Mouse (Mus musculus) stomach, postnatal 0 days (tissue): ENCODE results near the gene Fbxo31. TPM values are rescaled to one million over a fixed set of nuclear protein-coding genes. Genes with fewer than 3 reads are reported as not detected.

ENCODE experiments used
- ATAC-seq: fragments of 200-750 bp; cut with Nextera tagmentation; 2 replicates; pipeline ENCODE4 v1.8.0; 2017; ENCODE audit not compliant: low FRiP score, low TSS enrichment
- DNase-seq: peaks from one replicate; pipeline ENCODE4 v3.0.0-alpha.2; 2016; ENCODE audit warnings: low spot score
- H3K27ac ChIP-seq: fragments of 300-500 bp; sonication (generic); replicated peaks from 2 replicates; pipeline ENCODE4 v1.5.1; 2014; ENCODE audit warnings: mild to moderate bottlenecking, control low read depth
- H3K27me3 ChIP-seq: fragments of 300-500 bp; sonication (generic); 2 replicates; pipeline ENCODE4 v1.6.1; 2014; ENCODE audit warnings: low read length; ENCODE audit not compliant: control insufficient read depth, insufficient read depth
- H3K36me3 ChIP-seq: fragments of 300-500 bp; sonication (generic); 2 replicates; pipeline ENCODE4 v1.6.1; 2014; ENCODE audit warnings: low read length, mixed read lengths; ENCODE audit not compliant: control insufficient read depth, insufficient read depth
- H3K4me1 ChIP-seq: fragments of 300-500 bp; sonication (generic); replicated peaks from 2 replicates; pipeline ENCODE4 v1.6.1; 2014; ENCODE audit warnings: antibody characterized with exemption; ENCODE audit not compliant: control insufficient read depth, insufficient read depth
- H3K4me2 ChIP-seq: fragments of 300-500 bp; sonication (generic); replicated peaks from 2 replicates; pipeline ENCODE4 v1.6.1; 2014; ENCODE audit warnings: low read depth, mild to moderate bottlenecking, control low read depth, moderate library complexity
- H3K4me3 ChIP-seq: fragments of 300-500 bp; sonication (generic); 2 replicates; pipeline ENCODE4 v1.5.1; 2014; ENCODE audit warnings: low read depth, low read length, control low read depth
- H3K9ac ChIP-seq: fragments of 300-500 bp; sonication (generic); 2 replicates; pipeline ENCODE4 v1.6.1; 2014; ENCODE audit warnings: mild to moderate bottlenecking, low read length, control low read depth, mixed read lengths
- H3K9me3 ChIP-seq: fragments of 300-500 bp; sonication (generic); 2 replicates; pipeline ENCODE4 v1.6.1; 2016; ENCODE audit warnings: low read length; ENCODE audit not compliant: control insufficient read depth
- CTCF ChIP-seq: IDR thresholded peaks from 2 replicates; pipeline ENCODE4 v1.5.1; 2016; ENCODE audit warnings: antibody characterized with exemption, low read depth, mild to moderate bottlenecking, moderate library complexity
- EP300 ChIP-seq: optimal IDR thresholded peaks from 2 replicates; pipeline ENCODE3; 2016; ENCODE audit warnings: antibody characterized with exemption
- WGBS: fragments of 180-500 bp; shearing (Covaris S2); extraction: QIAGEN DNeasy Blood & Tissue Kit; methylation state at CpG from one replicate; pipeline ENCODE4 v1.1.7; 2014; 5-methylcytosine and 5-hydroxymethylcytosine counted together
- polyA plus RNA-seq: library from polyadenylated mRNA; unstranded; fragments of >200 nt; fragmentation: Nextera tagmentation; extraction: Ambion mirVana; gene quantifications from 2 replicates; pipeline ENCODE4 v1.2.1, GENCODE M21; 2015

The Fbxo31 gene
- polyA plus RNA-seq, 1 experiment from 2014 or later = 10.0 TPM

- 8% methylated on average over 20 of the region's 20 CpGs for WGBS
- Histone ChIP-seq H3K9me3 (no peaks in the 10 kb centered on the region), H3K4me3 (peak overlapping the region; percentile 95), H3K27ac (peak overlapping the region; percentile 89), H3K27me3 (no peaks in the 10 kb centered on the region), H3K4me2 (peak overlapping the region; percentile 87), H3K4me1 (peaks cover 6% of the 10 kb centered on the region), H3K9ac (peak overlapping the region; percentile 97), H3K36me3 (no peaks in the 10 kb centered on the region; the same call in none of the 2 replicates)
- DNase-seq (peak; percentile 62), ATAC-seq (peak; percentile 56)
- TF ChIP-seq EP300 = no peak
- TF ChIP-seq CTCF = peak; percentile 71
Measured at GRCm38 (mm10) chr8:121591178-121592066, 12.8 kb upstream of the Fbxo31 start.

DNA sequence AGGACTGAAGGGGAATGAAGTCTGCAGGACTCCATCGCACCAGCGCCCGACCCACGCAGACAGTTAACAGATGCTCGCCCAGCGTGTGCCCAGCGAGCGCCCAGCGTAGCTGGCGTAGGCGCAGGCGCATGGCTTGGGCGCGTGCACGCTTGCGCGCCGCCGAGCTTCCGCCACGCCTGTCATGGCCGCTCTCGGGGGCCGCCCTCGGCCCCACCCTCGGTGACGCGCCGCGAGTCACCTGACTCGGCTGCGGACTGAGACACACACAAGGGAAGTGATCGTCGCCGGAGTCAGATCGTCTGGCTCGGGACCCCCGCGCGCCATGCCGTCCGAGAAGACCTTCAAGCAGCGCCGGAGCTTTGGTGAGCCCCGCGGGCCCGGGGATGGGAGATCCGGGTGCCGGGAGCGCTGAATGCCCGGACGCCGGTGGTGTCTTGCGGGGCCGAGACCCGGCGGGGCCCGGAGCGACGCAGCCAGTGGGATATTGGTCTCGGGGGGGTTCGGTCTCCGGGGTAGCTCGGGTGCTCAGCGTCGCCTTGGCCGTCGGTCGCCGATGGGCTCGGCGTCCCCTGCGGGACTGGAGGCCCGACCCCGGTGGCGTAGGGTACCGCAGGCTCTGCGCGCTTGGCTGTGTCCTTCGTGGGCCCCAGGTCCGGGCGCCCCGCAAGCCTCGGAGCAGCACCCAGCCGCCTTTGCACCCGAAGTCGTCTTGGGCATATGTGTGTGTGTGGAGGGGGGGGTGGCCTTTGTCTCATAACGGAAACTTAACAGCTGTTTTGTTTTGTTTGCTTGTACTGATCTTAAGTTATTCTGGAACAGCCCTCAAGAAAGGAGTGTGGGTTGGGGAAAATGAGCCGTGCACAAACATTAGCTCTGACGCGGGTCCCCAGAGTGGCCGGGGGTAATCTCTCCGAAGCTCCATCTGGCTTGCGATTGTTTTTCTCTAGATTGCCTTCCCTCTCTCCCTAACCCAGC lies 11.9 kb upstream of the Fbxo31 start, which contains the start of gene Map1lc3b:
Gene Map1lc3b, plus strand, starts transcription at position 159 of the 975 bp plus-strand sequence.
- no peaks in the 10 kb centered on the region for H3K9me3 ChIP-seq
- H3K36me3 ChIP-seq = no peaks in the 10 kb centered on the region; the same call in none of the 2 replicates
- under 1% methylated on average over 90 of the region's 94 CpGs for WGBS
- no peaks in the 10 kb centered on the region for H3K27me3 ChIP-seq
- peak within 1 kb of the TSS; percentile 95 for H3K4me3 ChIP-seq
- peak within 1 kb of the TSS; percentile 89 for H3K27ac ChIP-seq
- H3K9ac ChIP-seq = peak within 1 kb of the TSS; percentile 97
- TF ChIP-seq EP300 (no peak), CTCF (no peak)
- H3K4me2 ChIP-seq = peak within 1 kb of the TSS; percentile 87
- peaks cover 6% of the 10 kb centered on the region for H3K4me1 ChIP-seq
- ATAC-seq (peak; percentile 85), DNase-seq (peak; percentile 96)

GRCm38 (mm10) chr8:121589205-121589726 lies 10.7 kb upstream of the Fbxo31 start:
- H3K27ac ChIP-seq = no peak overlapping the region
- no peak overlapping the region for H3K4me3 ChIP-seq
- TF ChIP-seq EP300 = no peak
- no peak for TF ChIP-seq CTCF
- H3K4me1 ChIP-seq = peaks cover 9% of the 10 kb centered on the region
- 29% methylated on average over 2 of the region's 2 CpGs for WGBS
- H3K9me3 ChIP-seq = no peaks in the 10 kb centered on the region
- no peak overlapping the region for H3K4me2 ChIP-seq
- H3K27me3 ChIP-seq = no peaks in the 10 kb centered on the region
- no peak overlapping the region for H3K9ac ChIP-seq
- ATAC-seq = no peak
- DNase-seq = no peak
- H3K36me3 ChIP-seq = no peaks in the 10 kb centered on the region; the same call in 1 of the 2 replicates

DNA sequence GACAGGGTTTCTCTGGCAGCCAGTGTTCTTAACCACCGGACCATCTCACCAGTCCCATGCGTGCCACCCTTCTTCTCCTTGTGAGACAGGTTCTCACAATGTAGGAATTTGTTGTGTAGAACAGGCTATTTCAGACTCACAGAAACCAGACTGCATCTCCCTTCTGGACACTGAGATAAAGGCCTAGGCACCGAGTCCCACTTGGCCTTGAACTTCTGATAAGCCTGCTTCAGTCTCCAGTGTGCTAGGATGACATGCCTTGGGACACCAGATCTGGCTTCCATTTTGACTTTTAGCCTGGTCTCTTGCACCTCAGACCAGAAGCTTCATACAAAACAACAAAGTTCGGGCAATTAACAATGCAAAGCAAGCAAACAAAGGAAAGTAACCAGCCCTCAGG lies 10.1 kb upstream of the Fbxo31 start:
- no peak for ATAC-seq
- Histone ChIP-seq H3K27me3 (no peaks in the 10 kb centered on the region), H3K27ac (no peak overlapping the region), H3K4me3 (no peak overlapping the region), H3K4me1 (peaks cover 9% of the 10 kb centered on the region), H3K9me3 (no peaks in the 10 kb centered on the region), H3K36me3 (no peaks in the 10 kb centered on the region), H3K4me2 (no peak overlapping the region), H3K9ac (no peak overlapping the region)
- WGBS = 86% methylated on average over 4 of the region's 4 CpGs
- no peak for TF ChIP-seq CTCF
- TF ChIP-seq EP300 = no peak
- no peak for DNase-seq

GRCm38 (mm10) chr8:121585159-121585825 lies 6.7 kb upstream of the Fbxo31 start:
- peak; percentile 99 for DNase-seq
- Histone ChIP-seq H3K27ac (peak overlapping the region; percentile 80; the same call in 1 of the 2 replicates), H3K4me2 (peak overlapping the region; percentile 63), H3K9me3 (no peaks in the 10 kb centered on the region), H3K4me1 (0 out of 2 replicates have a peak, but pooled peaks cover 3% of the 10 kb centered on the region), H3K36me3 (no peaks in the 10 kb centered on the region), H3K4me3 (peak overlapping the region; percentile 54), H3K27me3 (no peaks in the 10 kb centered on the region), H3K9ac (peak overlapping the region; percentile 77)
- WGBS = under 1% methylated on average over 47 of the region's 47 CpGs
- ATAC-seq = peak; percentile 94
- TF ChIP-seq CTCF = no peak
- TF ChIP-seq EP300 = peak; percentile 83
